Mouse (Mus musculus): ENCODE results near the gene Tomm7. TPM values are rescaled to one million over a fixed set of nuclear protein-coding genes. Genes with fewer than 3 reads are reported as not detected.
A peak's percentile ranks its signal among the peaks of the same experiment; 100 is the strongest.
"Not testable (repeated sequence)": the region's sequence is repeated elsewhere in the genome, so short reads cannot be mapped to it uniquely, and the experiment has no call there.

Gene Tomm7
- polyA plus RNA-seq, 1 experiment from 2014 or later: 109 TPM

DNA sequence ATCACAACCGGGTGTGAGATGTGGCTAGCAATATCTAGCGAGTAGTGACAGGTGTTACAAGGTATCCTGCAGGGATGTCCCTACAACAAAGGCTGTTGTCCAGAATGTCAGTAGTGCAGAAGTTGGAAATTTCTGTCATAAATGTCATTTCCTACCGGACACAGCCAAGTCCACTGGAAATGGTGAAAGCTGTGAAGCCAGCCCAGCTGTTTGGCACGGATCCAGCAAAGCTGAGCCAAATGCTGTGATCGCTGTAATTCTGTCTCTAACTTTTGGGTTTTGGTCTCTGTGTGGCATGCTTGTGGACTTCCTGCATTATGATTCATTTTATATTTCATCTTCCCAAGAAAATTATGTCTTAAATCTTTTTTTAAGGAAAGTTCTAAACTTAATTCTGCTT lies 18.3 kb upstream of the Tomm7 start:
- Histone ChIP-seq H3K4me2 (replicated peaks) (no peak overlapping the region), H3K36me3 (peaks cover 27% of the 10 kb centered on the region), H3K9me3 (no peaks in the 10 kb centered on the region), H3K9ac (replicated peaks) (no peak overlapping the region), H3K27ac (no peak overlapping the region), H3K27me3 (no peaks in the 10 kb centered on the region), H3K4me1 (replicated peaks) (no peaks in the 10 kb centered on the region), H3K4me3 (replicated peaks) (no peak overlapping the region)
- WGBS: 87% methylated on average over 5 of the region's 5 CpGs
- no peak for ATAC-seq

- Histone ChIP-seq H3K36me3 (peaks cover 33% of the 10 kb centered on the region), H3K27me3 (no peaks in the 10 kb centered on the region), H3K9ac (replicated peaks) (no peak overlapping the region), H3K4me2 (replicated peaks) (no peak overlapping the region), H3K4me1 (replicated peaks) (no peaks in the 10 kb centered on the region), H3K4me3 (replicated peaks) (no peak overlapping the region), H3K9me3 (no peaks in the 10 kb centered on the region), H3K27ac (no peak overlapping the region)
- WGBS: 94% methylated on average over 9 of the region's 9 CpGs
- no peak for ATAC-seq
Measured at GRCm38 (mm10) chr5:23861721-23862120, 17.8 kb upstream of the Tomm7 start.

DNA sequence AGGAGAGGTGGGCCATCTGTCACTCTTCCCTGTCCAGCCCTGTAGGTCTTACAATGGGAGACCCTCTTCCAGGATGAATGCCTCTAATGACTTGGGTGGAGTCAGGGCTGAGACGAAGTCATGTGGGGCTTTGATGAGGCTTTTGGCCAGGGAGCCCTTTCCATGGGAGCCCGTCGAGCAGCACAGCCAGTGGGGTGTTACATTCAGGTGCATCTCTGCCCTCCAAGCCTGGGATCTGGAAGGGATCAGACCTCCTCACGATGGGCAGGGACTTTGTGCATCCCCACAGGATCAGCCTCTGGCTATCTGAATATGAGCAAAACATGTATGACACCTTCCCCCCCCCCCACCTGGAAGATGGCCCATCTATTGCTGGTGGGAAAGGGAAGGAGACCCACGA lies 15.9 kb upstream of the Tomm7 start:
- 77% methylated on average over 5 of the region's 5 CpGs for whole genome bisulfite sequencing
- H3K9ac ChIP-seq (replicated peaks): no peak overlapping the region
- no peak overlapping the region for H3K4me2 ChIP-seq (replicated peaks)
- H3K4me3 ChIP-seq (replicated peaks): no peak overlapping the region
- H3K9me3 ChIP-seq: no peaks in the 10 kb centered on the region
- peaks cover 51% of the 10 kb centered on the region for H3K36me3 ChIP-seq
- H3K27me3 ChIP-seq: no peaks in the 10 kb centered on the region
- ATAC-seq: no peak
- no peaks in the 10 kb centered on the region for H3K4me1 ChIP-seq (replicated peaks)
- H3K27ac ChIP-seq: no peak overlapping the region

- Histone ChIP-seq H3K27me3 (no peaks in the 10 kb centered on the region), H3K9me3 (no peaks in the 10 kb centered on the region), H3K27ac (no peak overlapping the region), H3K36me3 (peaks cover 58% of the 10 kb centered on the region), H3K9ac (replicated peaks) (no peak overlapping the region), H3K4me1 (replicated peaks) (no peaks in the 10 kb centered on the region), H3K4me2 (replicated peaks) (no peak overlapping the region), H3K4me3 (replicated peaks) (no peak overlapping the region)
- 100% methylated on average over 1 of the region's 1 CpGs for WGBS
- no peak for ATAC-seq
Measured at GRCm38 (mm10) chr5:23859087-23859718, 15.2 kb upstream of the Tomm7 start.

DNA sequence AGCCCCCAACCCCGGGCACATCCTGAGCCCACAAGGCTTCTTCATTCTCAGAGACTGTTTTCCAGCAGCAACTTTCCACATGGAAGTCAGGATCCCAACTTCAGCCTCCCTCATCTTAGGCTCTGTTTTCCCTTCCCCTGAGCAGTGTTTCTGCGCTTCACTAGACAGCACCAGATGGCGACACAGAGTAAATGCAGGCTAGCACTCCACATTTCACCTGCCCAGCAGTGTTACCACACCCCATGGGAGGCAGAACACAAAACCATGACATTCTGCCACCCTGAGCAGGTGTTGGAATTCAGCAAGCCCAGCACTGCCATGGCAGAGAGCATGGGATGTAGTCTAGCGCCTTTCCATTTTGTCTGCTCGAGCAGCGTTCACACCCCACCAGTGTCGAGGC lies 14.7 kb upstream of the Tomm7 start:
- Histone ChIP-seq H3K9ac (replicated peaks) (no peak overlapping the region), H3K4me3 (replicated peaks) (no peak overlapping the region), H3K9me3 (no peaks in the 10 kb centered on the region), H3K27ac (no peak overlapping the region), H3K27me3 (no peaks in the 10 kb centered on the region), H3K4me1 (replicated peaks) (no peaks in the 10 kb centered on the region), H3K36me3 (peaks cover 64% of the 10 kb centered on the region), H3K4me2 (replicated peaks) (no peak overlapping the region)
- 82% methylated on average over 7 of the region's 7 CpGs for WGBS
- 0 out of 2 replicates have a peak, but pooled peaks have one; percentile 6 for ATAC-seq

DNA sequence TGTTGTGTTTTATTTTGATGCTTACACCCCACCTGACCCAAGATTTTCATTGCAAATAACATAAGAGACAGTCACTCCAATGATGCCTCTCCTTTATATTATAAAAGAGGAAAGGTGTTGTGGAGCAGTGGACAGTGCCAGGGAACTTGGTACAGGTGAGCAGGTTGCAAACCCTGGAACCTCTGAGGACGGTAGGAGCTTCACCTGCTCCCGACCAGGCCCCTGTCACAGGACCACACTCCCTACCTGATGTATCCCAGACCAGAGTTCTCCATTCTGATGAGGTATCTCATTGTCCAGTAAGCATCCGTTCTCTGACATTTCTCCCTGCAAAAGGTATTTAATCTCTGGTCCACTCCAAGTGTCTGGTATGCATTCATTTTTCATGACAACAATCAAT lies 14.0 kb upstream of the Tomm7 start:
- no peak overlapping the region for H3K9ac ChIP-seq (replicated peaks)
- ATAC-seq: no peak
- no peak overlapping the region for H3K27ac ChIP-seq
- no peak overlapping the region for H3K4me3 ChIP-seq (replicated peaks)
- no peaks in the 10 kb centered on the region for H3K4me1 ChIP-seq (replicated peaks)
- peaks cover 70% of the 10 kb centered on the region for H3K36me3 ChIP-seq
- H3K4me2 ChIP-seq (replicated peaks): no peak overlapping the region
- no peaks in the 10 kb centered on the region for H3K9me3 ChIP-seq
- H3K27me3 ChIP-seq: no peaks in the 10 kb centered on the region
- 93% methylated on average over 3 of the region's 3 CpGs for WGBS

GRCm38 (mm10) chr5:23857189-23857588 lies 13.2 kb upstream of the Tomm7 start:
- H3K27ac ChIP-seq: no peak overlapping the region
- peaks cover 4% of the 10 kb centered on the region; the same call in 1 of the 2 replicates for H3K4me1 ChIP-seq (replicated peaks)
- no peaks in the 10 kb centered on the region for H3K27me3 ChIP-seq
- H3K9ac ChIP-seq (replicated peaks): no peak overlapping the region
- H3K36me3 ChIP-seq: peaks cover 77% of the 10 kb centered on the region
- no peak overlapping the region for H3K4me3 ChIP-seq (replicated peaks)
- no peak for ATAC-seq
- H3K9me3 ChIP-seq: no peaks in the 10 kb centered on the region
- no peak overlapping the region for H3K4me2 ChIP-seq (replicated peaks)

GRCm38 (mm10) chr5:23856164-23856563 lies 12.2 kb upstream of the Tomm7 start:
- H3K4me2 ChIP-seq (replicated peaks): no peak overlapping the region
- H3K9me3 ChIP-seq: no peaks in the 10 kb centered on the region
- H3K4me1 ChIP-seq (replicated peaks): peaks cover 14% of the 10 kb centered on the region
- H3K27ac ChIP-seq: no peak overlapping the region
- no peak overlapping the region for H3K4me3 ChIP-seq (replicated peaks)
- H3K36me3 ChIP-seq: peaks cover 78% of the 10 kb centered on the region
- WGBS: 97% methylated on average over 1 of the region's 1 CpGs
- no peaks in the 10 kb centered on the region for H3K27me3 ChIP-seq
- H3K9ac ChIP-seq (replicated peaks): no peak overlapping the region
- ATAC-seq: no peak

DNA sequence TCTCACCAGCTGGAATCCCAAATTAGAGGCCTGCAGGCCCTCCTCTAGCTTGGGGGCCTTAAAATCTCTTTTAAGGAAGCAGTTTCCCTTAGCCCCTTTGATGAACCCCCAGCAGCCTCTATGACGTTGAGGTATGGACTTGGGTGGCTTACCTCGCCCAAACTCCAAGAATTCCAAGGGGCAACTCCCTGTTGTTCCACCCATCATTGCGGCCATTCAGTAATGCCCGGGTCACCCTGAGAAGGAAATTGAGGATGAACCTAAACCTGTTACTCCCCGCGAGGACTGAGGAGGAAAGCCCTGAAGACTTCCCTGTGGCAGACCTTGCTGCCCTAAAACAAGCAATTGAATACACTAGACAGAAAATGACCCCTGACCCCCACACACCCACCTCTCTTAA lies 11.5 kb upstream of the Tomm7 start:
- H3K4me2 ChIP-seq (replicated peaks): no peak overlapping the region
- H3K9ac ChIP-seq (replicated peaks): no peak overlapping the region
- no peak overlapping the region for H3K27ac ChIP-seq
- H3K9me3 ChIP-seq: no peaks in the 10 kb centered on the region
- no peaks in the 10 kb centered on the region for H3K27me3 ChIP-seq
- WGBS: 96% methylated on average over 6 of the region's 6 CpGs
- H3K36me3 ChIP-seq: peaks cover 74% of the 10 kb centered on the region
- H3K4me3 ChIP-seq (replicated peaks): no peak overlapping the region
- peaks cover 17% of the 10 kb centered on the region for H3K4me1 ChIP-seq (replicated peaks)
- ATAC-seq: no peak

- H3K9me3 ChIP-seq; H3K9ac ChIP-seq (replicated peaks); H3K4me3 ChIP-seq (replicated peaks); H3K27me3 ChIP-seq; H3K27ac ChIP-seq; ATAC-seq; H3K4me2 ChIP-seq (replicated peaks): not testable (repeated sequence)
- H3K36me3 ChIP-seq: peaks cover 56% of the 10 kb centered on the region
- WGBS: 94% methylated on average over 1 of the region's 1 CpGs
- H3K4me1 ChIP-seq (replicated peaks): peaks cover 17% of the 10 kb centered on the region
Measured at GRCm38 (mm10) chr5:23852916-23853315, 9.0 kb upstream of the Tomm7 start.

DNA sequence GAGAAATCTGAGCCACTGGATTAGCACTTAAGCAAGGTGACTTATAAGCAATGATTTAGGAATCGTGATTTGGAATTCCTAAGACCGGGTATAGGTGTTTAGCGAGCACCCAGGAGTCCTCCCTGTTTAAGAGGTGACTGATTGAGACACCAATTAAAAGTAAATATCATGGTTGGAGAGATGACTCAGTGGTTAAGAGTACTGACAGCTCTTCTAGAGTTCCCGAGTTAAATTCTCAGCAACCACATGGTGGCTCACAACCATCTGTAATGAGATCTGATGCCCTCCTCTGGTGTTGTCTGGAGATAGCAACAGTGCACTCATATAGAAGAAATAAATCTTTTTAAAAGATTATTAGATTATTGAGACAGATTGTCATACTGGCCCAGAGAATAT lies 7.2 kb upstream of the Tomm7 start:
- Histone ChIP-seq H3K4me3 (replicated peaks) (peak overlapping the region; percentile 83), H3K27ac (peak overlapping the region; percentile 48), H3K36me3 (peaks cover 40% of the 10 kb centered on the region), H3K4me2 (replicated peaks) (peak overlapping the region; percentile 84), H3K9ac (replicated peaks) (peak overlapping the region; percentile 73), H3K4me1 (replicated peaks) (peaks cover 17% of the 10 kb centered on the region)
- not testable (repeated sequence) for ATAC-seq, H3K27me3 ChIP-seq, H3K9me3 ChIP-seq
- WGBS: 16% methylated on average over 4 of the region's 4 CpGs

DNA sequence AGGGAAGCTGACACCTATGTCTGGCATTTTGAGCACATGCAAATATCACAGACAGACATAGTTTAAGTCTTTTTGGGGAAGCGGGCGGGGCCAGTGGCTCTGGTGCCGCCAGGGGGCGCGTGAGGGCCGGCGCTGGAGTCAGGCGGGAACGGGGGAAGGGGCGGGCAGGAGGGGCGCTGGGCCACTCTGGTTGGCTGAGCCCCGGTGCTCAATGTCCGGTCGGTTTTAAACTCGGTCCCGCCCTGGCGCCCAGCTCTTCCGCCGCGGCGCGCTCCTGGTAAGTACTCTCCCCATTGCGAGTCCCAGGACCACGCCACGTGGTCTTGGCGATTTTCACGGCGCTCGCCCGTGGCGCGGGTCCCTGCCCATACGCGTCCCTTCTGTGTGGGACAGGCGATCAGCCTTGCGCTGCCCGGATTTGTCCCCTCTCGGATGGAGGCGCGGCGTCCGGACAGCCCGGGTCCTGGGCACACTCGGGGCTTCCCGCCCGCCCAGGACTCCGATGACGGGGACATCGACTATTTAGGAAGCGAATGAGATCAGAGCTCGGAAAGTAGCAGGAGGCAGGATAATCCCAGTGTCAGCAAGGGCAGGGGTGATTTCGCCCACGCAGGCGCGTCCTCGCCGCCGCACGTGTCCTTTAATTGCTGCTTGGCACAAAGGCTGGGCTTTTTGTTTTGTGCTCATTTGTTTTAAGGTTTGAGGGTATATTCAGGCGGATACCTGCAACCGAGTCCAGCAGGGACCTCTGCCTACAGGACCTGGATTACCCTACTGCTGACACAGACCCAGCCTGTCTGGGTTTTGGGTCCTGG lies 6.6 kb upstream of the Tomm7 start:
- H3K27me3 ChIP-seq: no peaks in the 10 kb centered on the region
- ATAC-seq: peak; percentile 99
- peaks cover 17% of the 10 kb centered on the region for H3K4me1 ChIP-seq (replicated peaks)
- peak overlapping the region; percentile 48 for H3K27ac ChIP-seq
- H3K4me2 ChIP-seq (replicated peaks): peak overlapping the region; percentile 84
- peaks cover 34% of the 10 kb centered on the region for H3K36me3 ChIP-seq
- under 1% methylated on average over 61 of the region's 61 CpGs for WGBS
- H3K9ac ChIP-seq (replicated peaks): peak overlapping the region; percentile 73
- no peaks in the 10 kb centered on the region for H3K9me3 ChIP-seq
- peak overlapping the region; percentile 83 for H3K4me3 ChIP-seq (replicated peaks)
